Mouse (Mus musculus): ENCODE data around the gene Cyp27b1. TPM values are rescaled to one million over a fixed set of nuclear protein-coding genes. Genes with fewer than 3 reads are reported as not detected.

Cyp27b1 gene
- polyA plus RNA-seq, 1 experiment from 2014 or later: not detected

DNA sequence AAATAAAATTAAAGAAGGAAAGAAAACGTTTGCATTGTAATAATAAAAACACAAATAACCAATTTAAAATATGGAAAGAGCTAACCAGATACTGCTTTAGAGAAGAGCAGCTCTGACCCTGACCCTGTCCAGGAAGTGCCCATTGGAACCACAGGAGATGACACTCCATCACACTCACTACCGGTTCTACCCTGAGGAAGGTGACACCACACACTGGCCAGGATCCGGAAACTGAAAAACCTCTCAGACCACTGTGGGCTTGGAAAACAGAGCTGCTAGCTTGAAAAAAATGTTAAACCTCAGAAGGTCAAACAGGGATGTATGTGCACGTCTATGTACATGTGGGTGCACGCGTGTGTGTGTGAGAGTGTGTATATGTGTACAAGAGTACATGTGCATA is 53.1 kb downstream of the Cyp27b1 start:
- DNase-seq: no peak
- H3K4me1 ChIP-seq (ENCODE audit: insufficient read depth): no peaks in the 10 kb centered on the region
- WGBS: 72% methylated on average over 6 of the region's 6 CpGs
- H3K36me3 ChIP-seq (ENCODE audit: insufficient read depth): peaks cover 42% of the 10 kb centered on the region
- H3K9me3 ChIP-seq (ENCODE audit: low read depth, low read length): no peaks in the 10 kb centered on the region
- no peak overlapping the region for H3K4me2 ChIP-seq
- H3K4me3 ChIP-seq (ENCODE audit: low read depth, low read length): no peak overlapping the region
- no peak overlapping the region for H3K27ac ChIP-seq (ENCODE audit: low read depth)
- no peak for ATAC-seq (ENCODE audit: insufficient read depth)
- no peak for TF ChIP-seq CTCF (IDR thresholded peaks at IDR 0.05; ENCODE audit: low read depth)
- H3K9ac ChIP-seq: no peak overlapping the region
- no peaks in the 10 kb centered on the region for H3K27me3 ChIP-seq (ENCODE audit: insufficient read depth, low read length)

MicroRNAs within 50 kb of the gene (microRNA counts, 519-probe panel; counts per million panel counts)
- microRNA mmu-miR-546: 30.5 counts per million

Small RNA genes lying within 50 kb of the gene (microRNA-seq; reads per million reads assigned to microRNA genes)
- not detected for gene Mir546 (ENCODE audit: borderline number of aligned reads)

Other genes with a start within 250 kb of the Cyp27b1 start
- 25.0 and 25.7 TPM in 2 replicates for gene Atp23, start 146.9 kb upstream of the Cyp27b1 start, polyA plus RNA-seq (2014; fragmentation: Nextera tagmentation; extraction: Ambion mirVana)
- 112 and 113 TPM in 2 replicates for gene Ctdsp2, start 69.5 kb upstream of the Cyp27b1 start, polyA plus RNA-seq (2014; fragmentation: Nextera tagmentation; extraction: Ambion mirVana)
- 0.13 and 0.30 TPM in 2 replicates for gene Avil, start 47.5 kb upstream of the Cyp27b1 start, polyA plus RNA-seq (2014; fragmentation: Nextera tagmentation; extraction: Ambion mirVana)
- gene Tsfm, start 17.4 kb upstream of the Cyp27b1 start, polyA plus RNA-seq (2014; fragmentation: Nextera tagmentation; extraction: Ambion mirVana): 76.8 and 77.3 TPM in 2 replicates
- 59.5 and 60.7 TPM in 2 replicates for gene Mettl1, start 6.8 kb upstream of the Cyp27b1 start, polyA plus RNA-seq (2014; fragmentation: Nextera tagmentation; extraction: Ambion mirVana)
- gene Eef1akmt3, start 6.7 kb upstream of the Cyp27b1 start, polyA plus RNA-seq (2014; fragmentation: Nextera tagmentation; extraction: Ambion mirVana): 0.53 and 0.74 TPM in 2 replicates
- 0.99 and 1.5 TPM in 2 replicates for gene March9, start 11.9 kb downstream of the Cyp27b1 start, polyA plus RNA-seq (2014; fragmentation: Nextera tagmentation; extraction: Ambion mirVana)
- 2,143 and 2,245 TPM in 2 replicates for gene Cdk4, start 15.3 kb downstream of the Cyp27b1 start, polyA plus RNA-seq (2014; fragmentation: Nextera tagmentation; extraction: Ambion mirVana)
- gene Tspan31, start 22.0 kb downstream of the Cyp27b1 start, polyA plus RNA-seq (2014; fragmentation: Nextera tagmentation; extraction: Ambion mirVana): 120 and 130 TPM in 2 replicates
- gene Agap2, start 27.0 kb downstream of the Cyp27b1 start, polyA plus RNA-seq (2014; fragmentation: Nextera tagmentation; extraction: Ambion mirVana): 0.07 and 0.11 TPM in 2 replicates
- 53.8 and 56.8 TPM in 2 replicates for gene Os9, start 72.9 kb downstream of the Cyp27b1 start, polyA plus RNA-seq (2014; fragmentation: Nextera tagmentation; extraction: Ambion mirVana)
- 2.9 and 4.4 TPM in 2 replicates for gene B4galnt1, start 117.0 kb downstream of the Cyp27b1 start, polyA plus RNA-seq (2014; fragmentation: Nextera tagmentation; extraction: Ambion mirVana)
- gene Slc26a10, start 132.4 kb downstream of the Cyp27b1 start, polyA plus RNA-seq (2014; fragmentation: Nextera tagmentation; extraction: Ambion mirVana): 0.09 and 0.27 TPM in 2 replicates
- 45.8 and 48.7 TPM in 2 replicates for gene Arhgef25, start 141.8 kb downstream of the Cyp27b1 start, polyA plus RNA-seq (2014; fragmentation: Nextera tagmentation; extraction: Ambion mirVana)
- 81.4 and 92.4 TPM in 2 replicates for gene Dtx3, start 147.5 kb downstream of the Cyp27b1 start, polyA plus RNA-seq (2014; fragmentation: Nextera tagmentation; extraction: Ambion mirVana)
- gene Pip4k2c, start 163.3 kb downstream of the Cyp27b1 start, polyA plus RNA-seq (2014; fragmentation: Nextera tagmentation; extraction: Ambion mirVana): 17.8 and 21.0 TPM in 2 replicates
- 0.64 and 1.0 TPM in 2 replicates for gene Kif5a, start 215.1 kb downstream of the Cyp27b1 start, polyA plus RNA-seq (2014; fragmentation: Nextera tagmentation; extraction: Ambion mirVana)
- 158 and 160 TPM in 2 replicates for gene Dctn2, start 218.1 kb downstream of the Cyp27b1 start, polyA plus RNA-seq (2014; fragmentation: Nextera tagmentation; extraction: Ambion mirVana)
- gene Mbd6, start 240.8 kb downstream of the Cyp27b1 start, polyA plus RNA-seq (2014; fragmentation: Nextera tagmentation; extraction: Ambion mirVana): 19.1 and 19.4 TPM in 2 replicates

Measured in lung, embryonic 14.5 days (tissue).